Mouse (Mus musculus) left cerebral cortex, adult 18-20 months (tissue): Measurements from ENCODE around the gene Myom1. TPM values are rescaled to one million over a fixed set of nuclear protein-coding genes. Genes with fewer than 3 reads are reported as not detected.

Source experiments
- DNase-seq, 2 experiments: peaks; one replicate each; pipeline ENCODE4 v3.0.0; 2021 to 2022; ENCODE audit warnings: low spot score in 2 of 2, mixed read lengths in 1 of 2
- total RNA-seq, 2 experiments: library from RNA; stranded (reverse); gene quantifications; 2 replicates each; pipeline ENCODE4 v1.2.3; 2021

Myom1 gene
- total RNA-seq, 2 experiments from 2014 or later: 1.6 to 2.3 TPM

GRCm38 (mm10) chr17:71056405-71056804 lies 54.0 kb downstream of the Myom1 start:
- no peak for DNase-seq

- DNase-seq: no peak
Observed at GRCm38 (mm10) chr17:71057758-71058157, 55.3 kb downstream of the Myom1 start.

- DNase-seq: no peak
Observed at GRCm38 (mm10) chr17:71059213-71059612, 56.8 kb downstream of the Myom1 start.

GRCm38 (mm10) chr17:71062049-71062560 lies 59.7 kb downstream of the Myom1 start:
- DNase-seq: no peak

GRCm38 (mm10) chr17:71062870-71063602 lies 60.6 kb downstream of the Myom1 start:
- DNase-seq: no peak

- no peak for DNase-seq
Observed at GRCm38 (mm10) chr17:71064463-71065014, 62.1 kb downstream of the Myom1 start.

- DNase-seq: no peak
Observed at GRCm38 (mm10) chr17:71065127-71065526, 62.7 kb downstream of the Myom1 start.

DNA sequence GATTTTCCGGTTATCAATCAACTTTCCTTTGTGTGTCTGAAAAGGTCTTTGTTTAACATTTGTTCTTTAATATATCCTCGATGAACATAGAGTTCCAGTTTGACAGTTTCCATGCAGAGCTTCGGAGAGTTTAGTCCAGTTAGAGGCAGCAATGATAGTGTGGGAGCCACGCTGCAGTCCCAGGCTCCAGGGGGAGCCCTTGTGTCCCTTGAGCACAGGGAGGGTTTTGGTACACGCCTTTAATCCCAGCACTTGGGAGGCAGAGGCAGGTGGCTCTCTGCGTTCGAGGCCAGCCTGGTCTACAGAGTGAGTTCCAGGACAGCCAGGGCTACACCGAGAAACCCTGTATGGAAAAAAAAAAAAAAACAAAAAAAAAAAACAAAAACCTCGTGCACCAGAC lies 66.7 kb downstream of the Myom1 start:
- no peak for DNase-seq

- no peak for DNase-seq
Observed at GRCm38 (mm10) chr17:71071958-71072357, 69.5 kb downstream of the Myom1 start.

GRCm38 (mm10) chr17:71074386-71074785 lies 72.0 kb downstream of the Myom1 start:
- no peak for DNase-seq

DNA sequence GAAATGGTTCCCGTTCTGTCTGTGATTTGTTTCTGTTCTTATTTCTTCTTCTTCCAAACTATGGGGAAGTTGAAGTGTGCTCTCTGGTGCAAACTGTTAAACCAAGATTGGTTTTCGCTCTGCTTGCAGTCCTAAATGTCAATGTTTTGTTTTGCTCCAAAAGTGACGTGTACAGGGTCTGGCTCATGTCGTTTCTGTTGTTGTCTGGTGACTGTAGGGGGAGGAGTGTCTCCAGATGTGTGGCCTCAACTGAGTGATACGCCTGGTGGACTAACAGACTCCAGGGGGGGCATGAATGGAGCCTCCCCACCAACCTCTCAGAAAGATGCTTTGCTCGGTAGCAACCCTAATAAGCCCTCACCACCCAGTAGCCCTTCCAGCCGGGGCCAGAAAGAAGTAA lies 79.6 kb downstream of the Myom1 start:
- DNase-seq: no peak

- no peak for DNase-seq
Observed at GRCm38 (mm10) chr17:71086969-71087368, 84.5 kb downstream of the Myom1 start.

- DNase-seq: no peak
Observed at GRCm38 (mm10) chr17:71087396-71088153, 85.1 kb downstream of the Myom1 start.

- no peak for DNase-seq
Observed at GRCm38 (mm10) chr17:71088154-71088521, 85.7 kb downstream of the Myom1 start.

DNA sequence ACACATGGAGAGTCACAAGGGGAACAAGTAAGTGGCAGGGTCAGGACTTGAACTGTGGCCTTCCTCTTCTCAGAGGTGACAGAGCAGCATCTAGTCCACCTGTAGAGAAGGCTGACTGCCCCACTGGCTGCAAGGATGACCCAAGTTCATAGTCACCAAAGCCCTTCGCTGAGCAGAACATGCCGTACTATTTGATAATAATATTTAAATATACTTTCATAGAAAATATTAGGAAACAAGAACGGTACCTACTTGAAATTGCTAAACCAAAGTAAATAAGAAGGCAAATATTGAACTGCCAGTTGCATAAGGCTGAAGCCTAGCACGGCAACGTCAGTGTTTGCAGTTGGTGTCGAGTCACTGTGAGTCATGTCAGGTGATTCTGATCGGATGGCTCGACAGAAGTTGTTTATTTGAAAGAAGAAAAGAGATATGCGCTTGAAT lies 86.6 kb downstream of the Myom1 start:
- no peak for DNase-seq

- DNase-seq: no peak
Observed at GRCm38 (mm10) chr17:71089781-71090480, 87.5 kb downstream of the Myom1 start.

- DNase-seq: no peak
Observed at GRCm38 (mm10) chr17:71091024-71091423, 88.6 kb downstream of the Myom1 start.

DNA sequence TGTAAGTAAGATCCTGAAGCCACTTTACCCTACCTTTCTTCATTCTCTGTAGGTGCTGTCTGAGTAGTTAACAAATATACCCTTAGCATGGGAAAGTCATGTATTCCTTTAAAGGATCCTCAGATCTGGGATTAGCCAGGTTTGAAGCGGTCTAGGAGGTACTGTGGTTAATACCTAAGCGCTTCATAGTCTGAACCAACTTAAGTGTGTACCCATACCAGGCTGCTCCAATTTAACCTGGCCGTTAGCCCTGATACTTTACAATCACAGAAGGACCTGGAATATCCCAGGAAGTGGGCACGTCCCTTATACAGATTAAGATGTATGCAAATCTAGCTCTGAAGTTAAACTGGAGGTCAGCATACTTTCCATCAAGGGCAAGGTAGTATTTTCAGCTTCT lies 89.9 kb downstream of the Myom1 start:
- no peak for DNase-seq

DNA sequence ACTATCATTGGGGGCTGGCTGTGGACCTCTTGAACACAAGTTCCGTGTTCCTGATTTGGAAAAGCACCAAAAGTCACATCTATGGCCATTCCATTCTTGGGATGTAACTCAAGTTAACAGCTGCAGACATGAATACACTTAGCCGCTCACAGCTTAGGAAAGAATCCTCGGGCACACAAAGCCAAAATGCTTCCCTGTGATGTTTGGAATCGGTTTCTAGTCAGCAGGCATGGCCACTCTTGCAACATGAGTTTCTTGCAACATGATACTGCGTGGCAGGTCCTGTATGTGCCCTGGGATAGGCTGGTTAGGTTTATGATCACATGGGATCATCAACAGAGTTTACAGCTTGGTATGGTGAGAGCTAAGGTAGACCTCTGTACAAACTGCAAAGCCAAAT lies 91.4 kb downstream of the Myom1 start:
- DNase-seq: no peak

- DNase-seq: no peak
Observed at GRCm38 (mm10) chr17:71094438-71094837, 92.0 kb downstream of the Myom1 start.

DNA sequence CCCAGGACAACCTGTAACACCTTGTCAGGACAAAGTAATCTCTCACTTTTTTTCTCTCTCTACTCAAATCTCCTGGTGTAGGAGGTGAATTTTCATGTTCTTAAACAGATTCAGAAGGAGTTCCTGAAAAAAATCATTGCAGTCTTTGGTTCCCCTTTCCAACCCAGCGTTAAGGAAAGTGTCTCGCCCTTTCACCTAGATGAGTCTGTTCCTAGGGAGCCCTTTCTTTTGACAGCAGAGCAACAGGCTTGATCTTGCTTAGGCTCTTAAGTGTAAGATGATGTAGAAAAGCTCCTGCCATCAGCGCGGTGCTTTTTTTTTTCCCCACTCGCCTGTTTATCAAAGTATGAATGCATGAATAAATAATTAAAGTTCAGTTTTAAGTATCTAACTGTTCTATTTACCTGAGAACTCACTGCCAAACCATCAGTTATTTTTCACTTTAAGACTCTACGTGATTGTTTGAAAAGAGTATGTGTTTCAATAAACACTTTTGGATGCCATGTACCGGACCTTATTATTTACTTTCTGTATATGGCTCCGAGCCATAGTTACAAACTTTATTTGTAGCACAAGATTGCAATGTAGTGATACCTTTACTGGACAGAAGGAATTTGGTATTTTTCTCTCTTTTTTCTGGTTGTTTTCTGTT lies 94.2 kb downstream of the Myom1 start:
- DNase-seq: no peak
